Mouse (Mus musculus): ENCODE measurements around the gene Perm1. TPM values are rescaled to one million over a fixed set of nuclear protein-coding genes. Genes with fewer than 3 reads are reported as not detected.
A peak's percentile ranks its signal among the peaks of the same experiment; 100 is the strongest.

Gene Perm1
- polyA plus RNA-seq, 1 experiment: 5.6 TPM

DNA sequence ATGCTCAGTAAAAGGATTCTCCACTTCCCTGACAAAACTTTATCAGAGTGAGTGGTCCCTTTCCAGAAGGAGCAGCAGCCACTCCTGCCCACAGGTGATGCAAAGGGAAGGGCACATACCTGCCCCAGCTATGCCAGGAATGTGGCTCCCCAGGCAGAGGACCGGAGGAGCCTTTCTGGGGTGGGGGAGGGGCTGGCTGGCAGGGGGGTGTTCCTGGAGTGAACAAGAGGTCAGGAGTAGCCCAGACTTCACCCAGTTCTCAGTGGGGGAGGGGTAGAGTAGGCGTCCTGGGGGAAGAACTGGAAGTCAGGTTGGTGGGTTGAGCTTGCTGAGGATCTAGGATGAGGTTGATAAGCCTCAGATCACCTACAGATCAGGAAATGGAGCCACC is 22.5 kb upstream of the Perm1 start:
- DNase-seq: peak; percentile 71
- H3K36me3 ChIP-seq (ENCODE audit: control insufficient read depth, insufficient read depth, low read length): no peaks in the 10 kb centered on the region
- TF ChIP-seq POLR2A (IDR thresholded peaks at IDR 0.05; ENCODE audit: low read depth, low read length) (no peak), CTCF (conservative IDR thresholded peaks at IDR 0.05; ENCODE audit: insufficient read depth, insufficient read length, low read depth, low read length) (no peak)
- no peaks in the 10 kb centered on the region for H3K27me3 ChIP-seq (replicated peaks; ENCODE audit: control insufficient read depth, insufficient read depth, low read length)
- WGBS: 25% methylated on average over 2 of the region's 2 CpGs
- H3K4me1 ChIP-seq (ENCODE audit: control insufficient read depth, insufficient read depth, low read length): peaks cover 56% of the 10 kb centered on the region
- no peak overlapping the region for H3K4me3 ChIP-seq (ENCODE audit: insufficient read depth, low read depth, low read length)
- peak overlapping the region; percentile 98 for H3K27ac ChIP-seq (ENCODE audit: insufficient read depth, low read depth, low read length)

DNA sequence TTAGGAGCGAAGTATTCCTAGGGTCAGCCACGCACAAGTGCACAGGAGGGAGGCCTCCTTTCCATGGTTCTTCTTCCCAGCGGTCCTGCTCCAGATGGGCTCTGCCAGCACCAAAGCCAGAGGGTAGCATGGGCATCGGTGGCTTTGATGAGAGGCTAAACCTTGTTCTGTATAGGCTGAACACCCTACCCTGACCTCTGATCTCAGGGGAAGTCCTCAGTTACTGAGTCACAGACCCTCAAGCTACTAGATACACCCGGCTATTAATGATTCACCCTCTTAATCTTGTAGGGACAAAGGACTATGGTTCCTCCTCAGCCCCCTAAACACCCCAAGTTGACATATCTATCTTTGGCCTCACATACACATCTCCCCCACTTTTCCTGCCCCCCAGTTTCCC is 21.8 kb upstream of the Perm1 start:
- no peak for TF ChIP-seq POLR2A (IDR thresholded peaks at IDR 0.05; ENCODE audit: low read depth, low read length)
- Histone ChIP-seq H3K36me3 (ENCODE audit: control insufficient read depth, insufficient read depth, low read length) (no peaks in the 10 kb centered on the region), H3K4me1 (ENCODE audit: control insufficient read depth, insufficient read depth, low read length) (peaks cover 50% of the 10 kb centered on the region), H3K4me3 (ENCODE audit: insufficient read depth, low read depth, low read length) (no peak overlapping the region), H3K27ac (ENCODE audit: insufficient read depth, low read depth, low read length) (peak overlapping the region; percentile 64), H3K27me3 (replicated peaks; ENCODE audit: control insufficient read depth, insufficient read depth, low read length) (no peaks in the 10 kb centered on the region)
- peak; percentile 49 for DNase-seq
- WGBS: 55% methylated on average over 5 of the region's 5 CpGs

DNA sequence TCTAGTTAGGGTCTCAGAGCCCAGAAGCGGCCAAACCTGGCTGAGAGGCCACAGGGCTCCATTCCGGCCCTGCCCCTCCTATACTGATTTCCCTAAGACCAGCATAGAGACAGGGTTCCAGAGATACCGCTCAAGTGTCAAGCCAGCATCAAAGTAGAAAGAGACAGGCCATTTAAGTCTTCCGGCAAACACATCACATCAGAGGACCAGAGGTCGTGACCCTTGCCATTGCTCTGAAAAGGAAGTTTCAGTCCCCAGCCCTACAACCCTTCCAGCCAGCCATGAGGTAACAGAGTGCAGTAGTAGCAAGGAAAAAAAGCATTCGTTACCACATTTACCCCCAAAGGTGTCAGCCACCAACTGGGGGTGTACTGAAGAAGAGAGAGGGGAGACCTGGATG is 21.3 kb upstream of the Perm1 start:
- no peak for TF ChIP-seq CTCF (conservative IDR thresholded peaks at IDR 0.05; ENCODE audit: insufficient read depth, insufficient read length, low read depth, low read length)
- TF ChIP-seq POLR2A (IDR thresholded peaks at IDR 0.05; ENCODE audit: low read depth, low read length): no peak
- 60% methylated on average over 6 of the region's 6 CpGs for WGBS
- no peak overlapping the region for H3K4me3 ChIP-seq (ENCODE audit: insufficient read depth, low read depth, low read length)
- DNase-seq: no peak
- no peak overlapping the region for H3K27ac ChIP-seq (ENCODE audit: insufficient read depth, low read depth, low read length)
- H3K27me3 ChIP-seq (replicated peaks; ENCODE audit: control insufficient read depth, insufficient read depth, low read length): no peaks in the 10 kb centered on the region
- H3K36me3 ChIP-seq (ENCODE audit: control insufficient read depth, insufficient read depth, low read length): no peaks in the 10 kb centered on the region
- H3K4me1 ChIP-seq (ENCODE audit: control insufficient read depth, insufficient read depth, low read length): peaks cover 46% of the 10 kb centered on the region

GRCm38 (mm10) chr4:156195927-156196870 is 19.5 kb upstream of the Perm1 start:
- DNase-seq: peak; percentile 69
- H3K27ac ChIP-seq (ENCODE audit: insufficient read depth, low read depth, low read length): peak overlapping the region; percentile 1; the same call in 1 of the 2 replicates
- H3K36me3 ChIP-seq (ENCODE audit: control insufficient read depth, insufficient read depth, low read length): no peaks in the 10 kb centered on the region
- 8% methylated on average over 35 of the region's 35 CpGs for WGBS
- H3K4me1 ChIP-seq (ENCODE audit: control insufficient read depth, insufficient read depth, low read length): peaks cover 32% of the 10 kb centered on the region
- no peak for TF ChIP-seq POLR2A (IDR thresholded peaks at IDR 0.05; ENCODE audit: low read depth, low read length)
- TF ChIP-seq CTCF (conservative IDR thresholded peaks at IDR 0.05; ENCODE audit: insufficient read depth, insufficient read length, low read depth, low read length): no peak
- H3K4me3 ChIP-seq (ENCODE audit: insufficient read depth, low read depth, low read length): peak overlapping the region; percentile 90
- no peaks in the 10 kb centered on the region for H3K27me3 ChIP-seq (replicated peaks; ENCODE audit: control insufficient read depth, insufficient read depth, low read length)

DNA sequence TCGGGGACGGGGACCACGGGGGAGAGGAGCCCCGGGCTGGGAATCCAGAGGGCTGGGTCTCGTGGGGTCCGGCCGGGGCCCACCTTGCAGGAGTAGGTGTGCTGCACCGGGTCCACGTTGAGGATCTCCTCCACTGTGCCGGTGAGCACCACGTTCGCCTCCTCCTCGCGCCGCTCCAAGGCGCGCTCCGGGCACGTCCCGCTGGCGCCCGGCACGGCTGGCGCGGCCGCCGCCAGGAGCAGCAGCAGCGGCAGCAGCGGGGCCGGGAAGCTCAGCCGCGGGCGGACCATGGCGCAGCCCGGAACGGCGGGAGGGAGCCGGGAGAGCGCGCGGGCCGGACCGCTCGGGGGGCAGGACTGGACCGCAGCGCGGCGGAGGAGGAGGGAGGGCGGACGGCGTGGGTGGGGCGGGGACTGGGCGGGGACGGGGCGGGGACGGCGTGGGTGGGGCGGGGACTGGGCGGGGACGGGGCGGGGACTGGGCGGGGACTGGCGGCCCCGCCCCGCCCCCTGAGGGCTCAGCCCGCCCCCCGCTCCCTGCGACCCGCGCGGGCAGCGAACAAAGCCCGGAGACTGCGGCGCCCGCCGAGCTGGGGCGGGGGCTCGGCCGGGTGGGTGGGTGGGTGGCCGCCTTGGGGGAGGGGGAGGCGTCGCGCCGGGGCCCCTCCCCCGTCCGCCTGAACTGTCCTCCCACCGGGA is 18.4 kb upstream of the Perm1 start, which contains the start of gene Agrn:
Agrn (minus strand) TSS at position 358 of the 698 bp plus-strand sequence.
- no peaks in the 10 kb centered on the region for H3K36me3 ChIP-seq (ENCODE audit: control insufficient read depth, insufficient read depth, low read length)
- no peaks in the 10 kb centered on the region for H3K27me3 ChIP-seq (replicated peaks; ENCODE audit: control insufficient read depth, insufficient read depth, low read length)
- peak within 1 kb of the TSS; percentile 90 for H3K4me3 ChIP-seq (ENCODE audit: insufficient read depth, low read depth, low read length)
- 1% methylated on average over 65 of the region's 88 CpGs for WGBS
- peak within 1 kb of the TSS; percentile 58; the same call in 1 of the 2 replicates for H3K27ac ChIP-seq (ENCODE audit: insufficient read depth, low read depth, low read length)
- TF ChIP-seq CTCF (conservative IDR thresholded peaks at IDR 0.05; ENCODE audit: insufficient read depth, insufficient read length, low read depth, low read length) (no peak), POLR2A (IDR thresholded peaks at IDR 0.05; ENCODE audit: low read depth, low read length) (no peak)
- DNase-seq: peak; percentile 79
- H3K4me1 ChIP-seq (ENCODE audit: control insufficient read depth, insufficient read depth, low read length): peaks cover 25% of the 10 kb centered on the region

GRCm38 (mm10) chr4:156197829-156198205 is 17.9 kb upstream of the Perm1 start:
- Histone ChIP-seq H3K4me1 (ENCODE audit: control insufficient read depth, insufficient read depth, low read length) (peaks cover 22% of the 10 kb centered on the region), H3K27ac (ENCODE audit: insufficient read depth, low read depth, low read length) (peak overlapping the region; percentile 58; the same call in 1 of the 2 replicates), H3K27me3 (replicated peaks; ENCODE audit: control insufficient read depth, insufficient read depth, low read length) (no peaks in the 10 kb centered on the region), H3K36me3 (ENCODE audit: control insufficient read depth, insufficient read depth, low read length) (no peaks in the 10 kb centered on the region), H3K4me3 (ENCODE audit: insufficient read depth, low read depth, low read length) (peak overlapping the region; percentile 60)
- TF ChIP-seq CTCF (conservative IDR thresholded peaks at IDR 0.05; ENCODE audit: insufficient read depth, insufficient read length, low read depth, low read length) (0 out of 2 replicates have a peak, but pooled peaks have one; percentile 5), POLR2A (IDR thresholded peaks at IDR 0.05; ENCODE audit: low read depth, low read length) (no peak)
- WGBS: 2% methylated on average over 26 of the region's 26 CpGs
- DNase-seq: peak; percentile 95

All from kidney, adult 2 months (tissue).